Mouse (Mus musculus) liver (tissue): Measurements from ENCODE around the gene Acaca.
A peak's percentile ranks its signal among the peaks of the same experiment; 100 is the strongest.

Source experiments
- DNase-seq: peaks from one replicate; pipeline ENCODE4 v3.0.0-alpha.2; 2020; ENCODE audit warnings: mixed read lengths

The Acaca gene

DNA sequence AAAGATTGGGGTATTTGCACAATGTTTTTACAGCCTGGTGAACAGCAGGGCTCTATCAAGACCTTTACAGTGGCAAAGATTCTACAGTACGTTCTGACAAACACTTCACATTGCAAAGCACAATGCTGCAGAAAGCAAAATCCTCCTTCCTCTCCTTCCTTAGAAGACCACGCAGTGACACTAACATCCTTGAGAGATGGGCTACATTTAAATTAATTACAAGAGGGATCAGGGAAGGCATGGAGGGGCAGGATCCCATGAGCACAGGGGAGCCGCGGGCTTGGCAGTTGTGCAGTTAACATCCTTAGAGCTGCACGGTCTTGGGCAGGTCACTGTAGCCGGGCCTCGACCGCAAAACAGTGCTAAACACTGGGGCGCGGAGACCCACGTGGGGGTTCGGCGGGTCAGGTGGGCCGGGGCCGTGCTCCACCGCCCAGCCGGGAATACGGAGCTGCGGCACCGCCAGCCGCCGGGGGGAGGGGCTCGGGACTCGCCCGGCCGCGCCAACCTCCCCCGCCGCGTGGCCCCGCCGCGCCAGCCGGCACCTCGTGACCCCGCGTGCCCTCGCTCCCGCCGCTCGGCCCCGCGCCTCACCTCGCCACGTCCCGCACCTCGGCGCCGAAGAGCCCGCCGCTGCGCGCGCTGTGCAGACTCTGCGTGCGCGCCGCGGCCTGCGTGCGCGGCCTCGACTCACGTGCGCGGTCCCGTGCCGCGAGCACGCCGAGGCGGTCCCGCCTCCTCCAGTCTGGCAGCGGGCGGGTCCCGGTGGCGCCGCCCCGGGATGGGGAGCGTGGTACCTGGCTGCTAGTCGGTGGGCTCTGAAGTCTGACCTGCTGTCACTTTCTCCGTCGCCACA lies at the start of gene Acaca, which contains the start of gene Tada2a:
TSS of gene Acaca (plus strand) at position 730 of the 856 bp plus-strand sequence.
TSS of gene Tada2a (minus strand) at position 658 of the 856 bp plus-strand sequence.
- DNase-seq = peak; percentile 82

DNA sequence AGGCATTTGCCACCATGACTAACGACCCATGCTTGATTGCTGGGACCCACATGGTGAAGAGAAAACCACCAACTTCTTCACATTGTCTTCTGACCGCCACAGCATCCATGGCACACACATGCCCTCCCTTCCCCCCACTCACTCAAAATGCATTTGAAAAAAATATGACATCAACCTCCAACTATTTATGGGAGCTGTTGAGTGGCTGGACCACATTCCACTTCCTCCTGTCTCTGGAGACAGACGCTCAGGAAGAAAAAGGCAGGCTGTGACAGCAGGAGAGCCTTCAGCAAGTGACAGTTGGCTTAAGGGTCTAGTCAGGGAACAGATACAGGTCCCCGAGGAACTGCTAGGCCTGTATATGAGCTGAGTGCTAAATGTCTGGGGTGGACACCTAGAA lies 49.6 kb upstream of the Acaca start:
- no peak for DNase-seq

DNA sequence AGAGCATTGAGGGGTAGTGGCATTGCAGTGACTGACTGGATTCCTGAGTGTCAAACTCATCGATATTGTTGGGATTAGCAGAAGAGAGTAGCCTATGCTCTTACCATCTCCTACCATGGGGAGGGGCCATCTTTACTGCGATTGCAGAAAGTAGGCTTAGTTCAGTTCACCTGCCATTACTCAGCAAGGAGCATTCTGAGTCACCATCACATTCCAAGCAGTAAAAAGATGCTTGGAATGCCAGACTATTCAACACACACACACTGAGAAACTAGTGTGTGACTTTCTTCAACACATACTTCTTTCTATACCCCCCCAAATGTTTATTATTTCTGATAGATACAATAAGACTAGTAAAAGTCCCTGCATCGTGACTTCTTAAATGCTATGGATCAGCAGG lies 49.1 kb upstream of the Acaca start:
- DNase-seq = no peak

DNA sequence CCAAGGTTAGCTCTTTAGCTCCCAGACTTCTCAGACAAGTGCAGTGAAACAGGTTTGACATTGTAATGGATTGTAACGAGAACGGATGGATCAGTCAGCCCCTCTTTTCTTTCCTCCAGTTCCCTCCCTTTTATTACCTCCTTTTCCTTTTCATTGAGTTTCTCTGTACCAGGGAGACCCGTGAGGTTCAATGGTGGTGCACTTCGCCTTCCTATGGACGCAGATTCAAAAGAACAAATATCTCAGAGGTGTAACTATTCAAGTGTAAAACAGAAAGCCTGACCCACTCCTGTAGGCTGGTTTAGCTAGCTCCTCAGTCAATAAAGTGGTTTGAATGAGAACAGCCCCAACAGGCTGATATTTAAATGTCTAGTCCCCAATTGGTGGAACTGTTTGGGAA lies 47.6 kb upstream of the Acaca start:
- no peak for DNase-seq

DNA sequence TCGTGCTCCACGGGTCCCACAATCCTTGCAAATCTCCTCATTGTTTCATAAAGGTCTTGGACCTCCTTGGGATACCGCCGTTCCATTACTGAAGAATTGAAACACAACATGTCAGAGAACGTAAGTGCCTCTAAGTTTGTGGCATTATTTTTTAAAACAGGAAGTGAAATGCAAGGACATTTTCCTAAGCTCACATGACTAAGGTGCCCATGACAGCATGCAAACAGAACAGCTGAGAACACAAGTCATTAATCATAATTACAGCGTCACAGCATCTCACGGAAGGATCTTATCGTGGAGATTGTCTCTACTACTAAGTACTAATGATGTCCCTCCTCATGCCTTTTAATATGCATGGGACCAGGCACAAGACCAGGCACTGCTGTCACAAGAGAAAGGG lies 38.9 kb upstream of the Acaca start:
- no peak for DNase-seq

DNA sequence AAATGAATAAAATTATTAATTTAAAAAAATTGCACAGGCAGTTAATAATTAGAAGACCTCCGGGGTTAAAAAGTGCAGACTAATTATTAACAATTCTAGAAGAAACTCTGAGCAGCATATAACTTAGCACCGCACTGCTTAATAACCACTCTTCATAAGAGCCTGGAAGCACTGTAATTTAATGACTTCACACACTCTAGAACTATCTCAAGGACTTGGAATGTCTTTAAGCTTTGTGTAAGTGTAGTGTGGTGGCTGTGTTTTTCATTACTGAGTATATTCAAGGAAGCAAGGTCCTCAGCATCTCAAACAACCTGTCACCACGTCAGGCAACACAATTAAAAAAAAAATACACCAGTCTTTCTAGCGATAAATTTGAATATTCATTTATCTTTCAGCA lies 34.4 kb upstream of the Acaca start:
- DNase-seq = no peak

DNA sequence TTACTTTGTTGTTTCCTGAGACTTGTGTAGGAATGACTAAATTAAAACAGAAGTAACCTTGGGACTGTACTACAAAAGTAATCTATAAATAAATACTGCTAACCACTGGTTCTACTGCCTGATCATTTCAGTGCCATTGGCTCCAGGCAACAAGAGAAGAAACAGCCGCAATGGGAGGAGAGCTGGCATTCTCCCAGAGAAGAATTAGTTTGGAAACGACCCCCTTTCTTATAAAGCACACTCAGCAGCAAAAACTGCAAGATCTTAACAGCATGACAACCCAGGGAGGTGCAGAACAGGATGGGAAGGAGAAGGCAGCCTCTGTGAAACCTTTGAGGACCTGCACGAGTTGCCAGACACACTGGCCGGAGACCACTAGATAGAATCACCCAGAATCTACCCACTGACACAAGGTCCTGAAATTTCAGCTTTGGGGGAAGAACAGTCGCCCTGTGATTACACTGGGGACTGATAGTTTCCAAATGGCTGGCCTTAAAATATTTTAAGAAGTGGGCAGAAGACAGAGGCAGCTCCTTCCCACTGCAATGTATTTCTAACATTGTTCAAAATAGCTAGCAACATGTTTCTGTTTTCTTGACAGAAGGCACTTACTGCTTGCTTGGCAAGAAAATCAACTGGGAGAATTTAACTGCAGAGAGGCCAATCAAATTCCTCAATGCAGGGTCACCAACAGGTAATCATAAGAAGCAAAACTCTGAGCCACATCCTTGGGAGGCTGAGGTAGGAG lies 32.0 kb upstream of the Acaca start:
- no peak for DNase-seq

DNA sequence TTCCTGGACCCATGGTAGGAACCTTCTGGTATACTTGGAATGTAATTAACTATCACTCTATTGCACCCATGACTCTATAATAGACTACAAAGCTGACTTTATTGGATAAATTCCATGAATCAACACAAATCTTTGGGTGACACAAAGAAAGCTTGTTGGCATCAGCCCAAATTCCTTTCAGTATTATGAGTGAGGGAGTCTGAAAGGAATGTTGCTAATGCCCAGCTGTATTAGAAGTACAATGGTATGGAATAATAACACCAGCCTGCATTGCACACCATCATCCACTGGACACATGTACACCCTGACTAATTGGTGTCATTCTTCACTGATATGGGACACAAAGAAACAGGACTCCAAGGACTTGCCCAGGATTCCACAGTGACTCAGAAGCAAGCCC lies 28.3 kb upstream of the Acaca start:
- DNase-seq = no peak

DNA sequence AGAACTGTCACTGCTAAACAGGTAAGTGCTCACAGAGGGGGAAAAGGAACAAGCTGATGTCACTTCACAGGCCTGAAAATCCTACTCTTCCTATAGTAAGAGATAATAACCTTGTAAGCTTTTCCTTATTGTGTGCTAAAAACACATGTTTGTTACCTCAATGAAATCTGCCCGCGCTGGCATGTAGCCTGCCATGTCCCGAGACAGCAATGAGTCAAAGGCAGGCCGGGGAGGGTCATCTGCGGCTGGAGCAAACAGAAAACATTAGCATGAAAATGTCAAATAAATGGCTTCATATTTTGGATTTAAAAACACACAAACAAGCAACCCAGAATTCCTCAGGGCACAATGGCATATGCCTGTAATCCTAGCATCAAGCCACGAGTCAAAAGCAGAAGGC lies 25.4 kb upstream of the Acaca start:
- no peak for DNase-seq

DNA sequence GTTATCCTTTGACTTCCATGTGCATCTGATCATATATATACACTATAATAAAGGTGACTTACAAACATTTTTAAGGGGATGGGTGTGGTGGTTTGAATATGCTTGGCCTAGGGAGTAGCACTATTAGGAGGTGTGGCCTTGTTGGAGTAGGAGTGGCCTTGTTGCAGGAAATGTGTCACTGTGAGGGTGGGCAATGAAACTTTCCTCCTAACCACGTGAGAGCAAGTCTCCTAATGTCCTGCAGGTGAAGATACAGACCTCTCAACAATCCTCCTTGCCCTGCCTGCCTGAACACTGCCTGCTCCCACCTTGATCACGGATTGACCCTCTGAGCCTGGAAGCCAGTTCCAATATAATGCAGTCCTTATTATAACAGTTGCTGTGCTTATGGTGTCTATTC lies 22.3 kb upstream of the Acaca start:
- DNase-seq = no peak

DNA sequence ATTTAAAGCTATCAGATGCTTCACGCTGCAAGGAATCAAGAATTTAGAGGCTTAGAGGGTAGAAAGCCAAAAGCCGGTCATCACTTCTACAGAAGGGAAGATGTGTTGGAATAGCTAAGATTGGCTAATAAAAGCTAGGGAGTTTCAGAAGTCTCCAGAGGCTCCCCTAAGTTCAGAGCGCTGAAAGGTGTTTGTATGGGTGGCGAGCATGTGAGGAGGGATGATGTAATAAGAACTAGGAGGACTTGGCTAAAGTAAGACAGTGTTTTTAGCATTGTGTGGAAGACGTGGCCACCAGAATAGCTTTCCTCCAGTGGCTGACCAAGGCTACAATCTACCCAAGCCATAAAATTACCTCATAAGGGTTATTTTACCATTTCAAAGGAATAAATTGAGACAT lies 15.8 kb upstream of the Acaca start:
- no peak for DNase-seq

DNA sequence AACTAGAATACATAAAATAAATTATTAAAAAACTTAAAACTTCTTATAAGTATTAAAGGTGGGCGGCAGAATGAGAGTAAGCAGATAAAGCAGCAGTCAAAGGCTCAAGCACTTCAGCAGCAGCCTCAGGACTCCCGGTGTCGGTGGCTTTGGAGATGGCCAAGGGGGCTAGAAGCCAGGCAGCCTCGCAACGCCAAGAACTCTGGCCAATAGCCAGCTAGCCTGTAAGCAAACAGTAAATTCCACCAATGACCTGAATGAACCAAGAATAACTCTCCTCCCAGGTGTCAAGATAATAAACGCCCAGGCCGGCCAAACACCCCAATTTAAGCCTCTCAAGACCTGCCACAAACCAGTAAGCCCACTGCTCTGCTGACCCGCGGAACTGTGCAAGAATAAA lies 13.8 kb upstream of the Acaca start:
- DNase-seq = no peak

DNA sequence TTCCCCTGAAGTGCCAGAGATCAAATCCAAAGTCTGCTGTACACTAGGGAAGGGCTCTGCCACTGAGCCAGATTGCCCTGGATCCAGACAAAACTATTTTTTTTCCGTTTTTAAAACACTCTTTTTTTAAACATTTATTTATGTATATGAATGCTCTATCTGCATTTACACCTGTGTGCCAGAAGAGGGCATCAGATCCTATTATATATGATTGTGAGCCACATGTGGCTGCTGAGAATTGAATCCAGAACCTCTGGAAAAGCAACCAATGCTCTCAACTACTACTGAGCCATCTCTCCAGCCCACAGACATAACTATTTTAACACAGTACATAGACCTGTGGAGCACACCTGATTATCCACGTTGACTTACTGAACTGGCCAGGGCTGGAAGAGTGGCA lies 13.3 kb upstream of the Acaca start:
- DNase-seq = no peak

DNA sequence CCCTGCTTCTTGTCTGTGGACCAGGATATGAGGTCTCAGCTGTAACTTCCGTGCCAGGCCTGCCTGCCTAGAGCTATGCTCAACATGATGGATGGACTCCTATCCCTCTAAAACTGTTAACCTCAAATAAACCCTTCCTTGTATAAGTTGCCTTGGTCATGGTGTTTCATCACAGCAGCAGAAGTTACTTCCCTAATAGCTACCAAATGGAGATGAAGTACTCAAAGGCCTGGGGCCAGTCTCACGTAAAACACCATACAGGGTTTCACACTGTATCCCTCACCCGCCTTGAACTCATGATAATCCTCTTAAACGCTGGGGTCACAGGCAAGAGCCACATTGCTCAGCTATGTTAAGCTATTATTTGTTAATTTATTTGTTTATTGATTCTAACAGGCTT lies 12.0 kb upstream of the Acaca start:
- no peak for DNase-seq

DNA sequence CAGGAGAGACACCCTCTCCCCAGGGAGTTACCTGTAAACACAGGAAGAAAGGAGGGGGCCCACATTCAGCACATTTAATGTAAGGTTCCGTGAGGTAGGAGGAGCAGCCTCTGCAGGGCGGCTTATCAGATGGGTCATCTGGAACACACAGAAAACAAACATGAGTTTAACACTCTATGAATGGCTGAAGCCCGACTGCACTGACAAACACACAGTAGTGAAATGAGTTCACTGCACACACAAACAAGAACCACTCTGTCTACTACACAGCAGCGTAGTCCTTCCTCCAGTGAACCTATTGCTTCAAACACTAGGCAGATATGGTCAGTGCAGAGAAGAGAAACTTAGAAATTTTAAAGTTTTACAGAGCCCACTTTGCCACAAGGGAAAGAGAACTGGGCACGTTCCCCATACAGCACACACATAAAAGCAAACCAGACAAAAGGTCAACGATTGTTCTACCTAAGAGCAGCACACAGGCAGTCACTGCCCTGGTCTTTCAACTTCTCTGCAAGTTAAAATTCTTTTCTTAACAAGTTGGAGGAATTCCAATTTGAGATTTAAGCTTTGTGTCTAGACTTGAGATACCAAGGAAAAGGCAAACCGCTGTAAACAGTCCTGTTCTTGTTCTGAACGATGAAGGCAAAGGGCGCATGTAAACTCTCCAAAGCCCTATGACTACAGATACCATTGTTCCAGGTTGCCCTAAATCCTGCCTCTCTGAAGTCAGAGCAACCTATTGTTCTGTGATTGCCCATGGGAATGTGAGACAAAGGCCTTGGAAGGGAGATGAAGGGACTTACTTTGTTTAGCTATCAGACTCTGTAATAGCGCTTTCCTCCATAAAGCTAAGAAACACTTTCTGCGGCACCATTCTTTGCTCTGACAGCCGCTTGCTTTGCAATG lies 8.2 kb upstream of the Acaca start:
- no peak for DNase-seq

DNA sequence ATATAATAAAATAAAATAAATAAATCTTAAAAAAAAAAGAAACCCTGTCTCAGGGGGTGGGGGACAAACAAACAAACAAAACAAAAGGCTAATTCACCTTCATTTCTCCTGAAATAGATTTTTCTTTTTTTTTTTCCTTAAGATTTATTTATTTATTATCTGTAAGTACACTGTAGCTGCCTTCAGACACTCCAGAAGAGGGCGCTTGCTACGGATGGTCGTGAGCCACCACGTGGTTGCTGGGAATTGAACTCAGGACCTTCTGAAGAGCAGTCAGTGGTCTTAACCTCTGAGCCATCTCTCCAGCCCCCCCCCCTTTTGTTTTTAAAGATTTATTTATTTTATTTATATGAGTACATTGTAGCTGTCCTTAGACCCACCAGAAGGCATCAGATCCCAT lies 1.5 kb upstream of the Acaca start:
- no peak for DNase-seq

DNA sequence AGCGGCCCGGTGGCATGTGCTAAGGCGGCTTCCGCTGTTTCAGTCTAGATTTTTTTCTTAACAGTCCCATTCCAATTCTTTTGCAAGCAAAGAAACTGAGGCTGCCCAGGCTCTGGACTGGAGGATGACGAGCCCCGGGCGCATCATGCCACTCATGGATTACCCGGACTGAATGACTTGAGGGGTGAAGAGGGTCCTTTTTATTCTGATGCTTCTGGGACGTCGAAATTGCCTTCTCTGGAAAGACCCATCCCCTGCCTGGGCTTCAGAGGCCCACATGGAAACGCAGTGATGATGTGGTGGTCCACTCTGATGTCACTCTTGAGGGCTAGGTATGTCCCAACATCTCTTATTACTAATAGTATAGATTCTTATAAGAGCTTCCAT lies 320 bp downstream of the Acaca start:
- DNase-seq = no peak

DNA sequence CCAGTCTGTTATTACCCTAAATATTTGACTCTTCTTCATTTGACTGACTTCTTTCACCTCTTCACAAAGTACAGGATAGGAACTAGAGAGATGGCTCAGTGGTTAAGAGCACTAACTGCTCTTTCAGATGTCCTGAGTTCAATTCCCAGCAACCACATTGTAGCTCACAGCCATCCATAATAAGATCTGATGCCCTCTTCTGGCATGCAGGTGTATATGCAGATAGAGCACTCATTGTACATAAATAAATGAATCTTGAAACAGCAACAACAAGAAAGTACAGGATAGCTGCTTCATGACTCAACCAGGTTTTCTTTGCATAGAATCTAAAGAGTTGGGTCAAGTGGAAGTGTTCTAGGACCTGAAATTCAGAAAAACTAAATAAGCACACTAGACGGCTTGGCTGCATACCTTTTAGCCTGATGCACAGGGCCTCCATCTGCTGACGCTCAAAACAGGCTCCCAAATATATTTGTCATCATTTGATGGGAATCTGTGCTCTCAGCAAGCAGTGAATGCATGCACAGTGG lies 4.9 kb downstream of the Acaca start:
- no peak for DNase-seq

DNA sequence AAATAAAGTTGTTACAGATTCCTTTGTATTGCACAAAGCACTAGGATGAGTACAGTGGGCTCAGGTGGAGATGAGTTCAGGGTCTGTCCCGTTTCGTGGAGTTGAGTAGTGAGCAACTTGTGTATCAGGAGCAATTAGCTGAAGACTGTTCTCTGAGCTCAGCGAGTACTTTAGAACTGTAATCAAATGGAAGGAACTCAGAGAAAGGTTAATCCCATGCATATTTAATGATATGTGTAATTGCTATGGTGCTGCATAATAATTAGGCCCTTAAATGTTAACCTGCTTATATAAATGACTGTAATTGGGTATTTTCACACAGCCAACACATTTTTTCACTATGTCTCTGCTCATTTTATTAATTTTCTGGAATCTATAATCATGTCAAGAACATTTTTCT lies 7.0 kb downstream of the Acaca start:
- no peak for DNase-seq

DNA sequence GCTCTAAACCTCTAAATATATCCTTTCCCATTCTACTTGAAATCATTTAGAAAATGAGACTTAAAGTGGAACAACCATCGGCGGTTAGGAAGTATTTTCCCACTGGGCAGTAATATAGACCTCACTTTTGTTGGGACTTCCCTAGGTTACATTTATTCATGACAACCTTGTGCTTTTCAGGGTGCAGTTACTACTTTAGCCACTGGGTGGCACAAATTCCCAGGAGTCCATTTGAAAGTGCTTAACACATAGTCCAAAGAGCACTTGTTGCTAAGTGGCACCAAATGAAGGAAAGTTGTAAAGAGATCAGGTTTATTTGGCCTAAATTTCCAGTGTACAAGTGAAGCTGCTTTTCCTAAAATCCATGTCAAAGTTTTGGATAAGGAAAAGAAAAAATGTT lies 12.3 kb downstream of the Acaca start:
- peak; percentile 63 for DNase-seq

DNA sequence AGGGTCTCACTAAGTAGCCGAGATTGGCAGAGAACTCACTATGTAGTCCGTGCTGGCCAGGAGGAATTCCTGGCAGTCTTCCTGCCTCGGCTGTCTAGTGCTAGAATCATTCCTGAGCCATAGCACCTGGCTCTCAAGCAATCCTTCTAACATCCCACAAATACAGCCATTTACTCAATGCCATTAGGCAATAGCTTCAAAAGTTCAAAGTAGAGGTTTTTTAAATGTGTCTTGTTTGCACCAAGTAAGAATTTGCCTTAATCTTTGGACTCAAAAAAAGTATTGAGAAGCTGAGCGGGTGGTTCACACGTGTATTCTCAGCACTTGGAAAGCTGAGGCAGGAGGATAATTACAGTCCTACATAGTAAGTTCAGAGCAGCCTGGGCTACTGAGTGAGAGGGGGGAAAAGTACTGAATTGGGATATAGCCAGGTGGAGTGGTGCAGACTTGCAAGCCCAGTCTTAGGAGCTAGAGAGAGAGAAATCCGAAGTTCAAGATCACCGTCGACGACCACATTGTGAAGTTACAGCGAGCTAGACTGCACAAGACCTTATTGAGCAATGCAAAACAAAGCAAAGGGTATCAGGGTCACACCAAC lies 15.8 kb downstream of the Acaca start:
- no peak for DNase-seq

DNA sequence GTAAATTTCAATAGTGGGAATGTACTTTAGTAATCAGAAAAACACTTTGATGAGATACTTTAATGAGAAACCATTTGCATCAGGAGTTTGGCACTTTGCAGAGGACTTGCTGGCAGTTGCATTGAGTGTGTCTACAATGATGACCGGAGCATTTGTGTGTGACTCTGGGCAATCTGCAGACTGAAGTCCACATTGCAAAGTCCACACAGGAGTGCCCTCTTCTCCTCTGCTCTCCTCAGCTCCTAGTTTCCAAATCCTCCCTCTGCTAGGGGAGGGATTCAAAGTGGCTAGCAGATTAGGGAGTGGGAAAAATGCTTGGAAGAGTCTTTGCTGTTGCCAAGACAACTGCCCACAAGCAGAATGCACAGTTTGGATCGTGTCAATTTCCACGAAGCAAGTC lies 16.6 kb downstream of the Acaca start:
- no peak for DNase-seq

DNA sequence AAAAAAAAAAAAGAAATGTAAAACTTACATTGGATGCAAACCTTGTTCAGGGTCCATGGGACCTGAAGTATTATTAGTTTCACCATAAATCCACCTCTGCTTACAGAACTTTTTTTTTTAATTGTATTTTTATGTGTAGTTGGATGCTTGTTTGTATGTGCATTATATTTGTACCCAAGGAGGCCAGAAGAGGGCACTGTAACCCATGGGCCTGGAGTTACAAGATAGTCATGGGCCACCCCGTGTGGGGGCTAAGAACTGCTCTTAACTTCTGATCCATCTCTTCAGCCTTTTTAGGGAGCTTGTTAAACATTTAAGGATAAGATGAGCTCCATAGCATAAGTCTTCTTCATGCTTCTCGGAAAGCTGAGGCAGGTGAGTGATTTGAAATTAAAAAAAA lies 21.4 kb downstream of the Acaca start:
- peak; percentile 22 for DNase-seq
